Mouse (Mus musculus): ENCODE results near the gene Gm20683. TPM values are rescaled to one million over a fixed set of nuclear protein-coding genes. Genes with fewer than 3 reads are reported as not detected.

Gm20683 gene
- polyA plus RNA-seq (2015; fragmentation: Nextera tagmentation; extraction: Ambion mirVana) = 2.7 and 3.4 TPM in 2 replicates

GRCm38 (mm10) chr17:25841117-25841880 lies at the start of gene Gm20683:
Gene Gm20683 (minus strand): TSS chr17:25841763.
- H3K4me2 ChIP-seq (ENCODE audit: low read depth, low read length) = no peak within 1 kb of the TSS
- ATAC-seq (ENCODE audit: insufficient read depth, low FRiP score) = no peak
- no peaks in the 10 kb centered on the region for H3K9me3 ChIP-seq (replicated peaks; ENCODE audit: control insufficient read depth, low read length)
- no peak within 1 kb of the TSS for H3K4me3 ChIP-seq (replicated peaks; ENCODE audit: low read length)
- no peaks in the 10 kb centered on the region for H3K27me3 ChIP-seq (ENCODE audit: control insufficient read depth, insufficient read depth, low read length)
- peaks cover 25% of the 10 kb centered on the region for H3K36me3 ChIP-seq (ENCODE audit: control insufficient read depth, insufficient read depth, low read length)
- H3K27ac ChIP-seq (ENCODE audit: low read length) = no peak within 1 kb of the TSS
- H3K4me1 ChIP-seq (ENCODE audit: control insufficient read depth, insufficient read depth, low read length) = peaks cover 25% of the 10 kb centered on the region
- no peak within 1 kb of the TSS for H3K9ac ChIP-seq (ENCODE audit: low read length)
- 92% methylated on average over 22 of the region's 22 CpGs for WGBS

- H3K27ac ChIP-seq (ENCODE audit: low read length) = no peak overlapping the region
- H3K4me1 ChIP-seq (ENCODE audit: control insufficient read depth, insufficient read depth, low read length) = no peaks in the 10 kb centered on the region
- H3K4me3 ChIP-seq (replicated peaks; ENCODE audit: low read length) = no peak overlapping the region
- H3K4me2 ChIP-seq (ENCODE audit: low read depth, low read length) = no peak overlapping the region
- H3K9me3 ChIP-seq (replicated peaks; ENCODE audit: control insufficient read depth, low read length) = no peaks in the 10 kb centered on the region
- ATAC-seq (ENCODE audit: insufficient read depth, low FRiP score) = no peak
- peaks cover 4% of the 10 kb centered on the region for H3K36me3 ChIP-seq (ENCODE audit: control insufficient read depth, insufficient read depth, low read length)
- H3K9ac ChIP-seq (ENCODE audit: low read length) = no peak overlapping the region
- WGBS = 87% methylated on average over 3 of the region's 3 CpGs
- no peaks in the 10 kb centered on the region for H3K27me3 ChIP-seq (ENCODE audit: control insufficient read depth, insufficient read depth, low read length)
Observed at GRCm38 (mm10) chr17:25888837-25889236, 47.3 kb upstream of the Gm20683 start.

- H3K9ac ChIP-seq (ENCODE audit: low read length) = no peak overlapping the region
- H3K9me3 ChIP-seq (replicated peaks; ENCODE audit: control insufficient read depth, low read length) = no peaks in the 10 kb centered on the region
- no peak overlapping the region for H3K27ac ChIP-seq (ENCODE audit: low read length)
- ATAC-seq (ENCODE audit: insufficient read depth, low FRiP score) = no peak
- no peak overlapping the region for H3K4me2 ChIP-seq (ENCODE audit: low read depth, low read length)
- 78% methylated on average over 10 of the region's 10 CpGs for WGBS
- peaks cover 8% of the 10 kb centered on the region for H3K36me3 ChIP-seq (ENCODE audit: control insufficient read depth, insufficient read depth, low read length)
- H3K4me1 ChIP-seq (ENCODE audit: control insufficient read depth, insufficient read depth, low read length) = no peaks in the 10 kb centered on the region
- H3K27me3 ChIP-seq (ENCODE audit: control insufficient read depth, insufficient read depth, low read length) = no peaks in the 10 kb centered on the region
- no peak overlapping the region for H3K4me3 ChIP-seq (replicated peaks; ENCODE audit: low read length)
Observed at GRCm38 (mm10) chr17:25887467-25887866, 45.9 kb upstream of the Gm20683 start.

- Histone ChIP-seq H3K4me3 (replicated peaks; ENCODE audit: low read length) (no peak overlapping the region), H3K9me3 (replicated peaks; ENCODE audit: control insufficient read depth, low read length) (no peaks in the 10 kb centered on the region), H3K4me2 (ENCODE audit: low read depth, low read length) (no peak overlapping the region), H3K4me1 (ENCODE audit: control insufficient read depth, insufficient read depth, low read length) (no peaks in the 10 kb centered on the region), H3K9ac (ENCODE audit: low read length) (no peak overlapping the region), H3K36me3 (ENCODE audit: control insufficient read depth, insufficient read depth, low read length) (peaks cover 8% of the 10 kb centered on the region), H3K27ac (ENCODE audit: low read length) (no peak overlapping the region), H3K27me3 (ENCODE audit: control insufficient read depth, insufficient read depth, low read length) (no peaks in the 10 kb centered on the region)
- no peak for ATAC-seq (ENCODE audit: insufficient read depth, low FRiP score)
Observed at GRCm38 (mm10) chr17:25886806-25887205, 45.2 kb upstream of the Gm20683 start.

GRCm38 (mm10) chr17:25885636-25886035 lies 44.1 kb upstream of the Gm20683 start:
- 64% methylated on average over 4 of the region's 4 CpGs for WGBS
- Histone ChIP-seq H3K9me3 (replicated peaks; ENCODE audit: control insufficient read depth, low read length) (no peaks in the 10 kb centered on the region), H3K36me3 (ENCODE audit: control insufficient read depth, insufficient read depth, low read length) (peaks cover 8% of the 10 kb centered on the region), H3K27me3 (ENCODE audit: control insufficient read depth, insufficient read depth, low read length) (no peaks in the 10 kb centered on the region), H3K27ac (ENCODE audit: low read length) (no peak overlapping the region), H3K4me1 (ENCODE audit: control insufficient read depth, insufficient read depth, low read length) (peaks cover 8% of the 10 kb centered on the region; the same call in 1 of the 2 replicates), H3K4me2 (ENCODE audit: low read depth, low read length) (no peak overlapping the region), H3K4me3 (replicated peaks; ENCODE audit: low read length) (no peak overlapping the region), H3K9ac (ENCODE audit: low read length) (no peak overlapping the region)
- ATAC-seq (ENCODE audit: insufficient read depth, low FRiP score) = no peak

- no peak overlapping the region for H3K27ac ChIP-seq (ENCODE audit: low read length)
- 90% methylated on average over 3 of the region's 3 CpGs for WGBS
- H3K9me3 ChIP-seq (replicated peaks; ENCODE audit: control insufficient read depth, low read length) = no peaks in the 10 kb centered on the region
- H3K4me1 ChIP-seq (ENCODE audit: control insufficient read depth, insufficient read depth, low read length) = peaks cover 13% of the 10 kb centered on the region; the same call in 1 of the 2 replicates
- H3K4me3 ChIP-seq (replicated peaks; ENCODE audit: low read length) = no peak overlapping the region
- no peak overlapping the region for H3K9ac ChIP-seq (ENCODE audit: low read length)
- H3K27me3 ChIP-seq (ENCODE audit: control insufficient read depth, insufficient read depth, low read length) = no peaks in the 10 kb centered on the region
- no peak overlapping the region for H3K4me2 ChIP-seq (ENCODE audit: low read depth, low read length)
- H3K36me3 ChIP-seq (ENCODE audit: control insufficient read depth, insufficient read depth, low read length) = peaks cover 8% of the 10 kb centered on the region
- no peak for ATAC-seq (ENCODE audit: insufficient read depth, low FRiP score)
Observed at GRCm38 (mm10) chr17:25883824-25884223, 42.3 kb upstream of the Gm20683 start.

GRCm38 (mm10) chr17:25883268-25883667 lies 41.7 kb upstream of the Gm20683 start:
- no peak for ATAC-seq (ENCODE audit: insufficient read depth, low FRiP score)
- no peak overlapping the region for H3K9ac ChIP-seq (ENCODE audit: low read length)
- no peak overlapping the region for H3K4me2 ChIP-seq (ENCODE audit: low read depth, low read length)
- no peak overlapping the region for H3K4me3 ChIP-seq (replicated peaks; ENCODE audit: low read length)
- no peaks in the 10 kb centered on the region for H3K9me3 ChIP-seq (replicated peaks; ENCODE audit: control insufficient read depth, low read length)
- peaks cover 13% of the 10 kb centered on the region; the same call in 1 of the 2 replicates for H3K4me1 ChIP-seq (ENCODE audit: control insufficient read depth, insufficient read depth, low read length)
- WGBS = 89% methylated on average over 8 of the region's 8 CpGs
- H3K36me3 ChIP-seq (ENCODE audit: control insufficient read depth, insufficient read depth, low read length) = peaks cover 8% of the 10 kb centered on the region
- H3K27ac ChIP-seq (ENCODE audit: low read length) = no peak overlapping the region
- H3K27me3 ChIP-seq (ENCODE audit: control insufficient read depth, insufficient read depth, low read length) = no peaks in the 10 kb centered on the region

- H3K9ac ChIP-seq (ENCODE audit: low read length) = no peak overlapping the region
- WGBS = 42% methylated on average over 5 of the region's 5 CpGs
Observed at GRCm38 (mm10) chr17:25882306-25882705, 40.7 kb upstream of the Gm20683 start.

GRCm38 (mm10) chr17:25881691-25882090 lies 40.1 kb upstream of the Gm20683 start:
- Histone ChIP-seq H3K9me3 (replicated peaks; ENCODE audit: control insufficient read depth, low read length) (no peaks in the 10 kb centered on the region), H3K9ac (ENCODE audit: low read length) (no peak overlapping the region), H3K4me3 (replicated peaks; ENCODE audit: low read length) (no peak overlapping the region), H3K27me3 (ENCODE audit: control insufficient read depth, insufficient read depth, low read length) (no peaks in the 10 kb centered on the region), H3K4me2 (ENCODE audit: low read depth, low read length) (no peak overlapping the region), H3K4me1 (ENCODE audit: control insufficient read depth, insufficient read depth, low read length) (peaks cover 13% of the 10 kb centered on the region; the same call in 1 of the 2 replicates), H3K27ac (ENCODE audit: low read length) (no peak overlapping the region), H3K36me3 (ENCODE audit: control insufficient read depth, insufficient read depth, low read length) (peaks cover 15% of the 10 kb centered on the region)
- WGBS = 39% methylated on average over 4 of the region's 4 CpGs
- ATAC-seq (ENCODE audit: insufficient read depth, low FRiP score) = no peak

More at GRCm38 (mm10) chr17:25882306-25882705, 40.7 kb upstream of the Gm20683 start:
- ATAC-seq (ENCODE audit: insufficient read depth, low FRiP score) = no peak
- Histone ChIP-seq H3K27ac (ENCODE audit: low read length) (no peak overlapping the region), H3K4me3 (replicated peaks; ENCODE audit: low read length) (no peak overlapping the region), H3K27me3 (ENCODE audit: control insufficient read depth, insufficient read depth, low read length) (no peaks in the 10 kb centered on the region), H3K9me3 (replicated peaks; ENCODE audit: control insufficient read depth, low read length) (no peaks in the 10 kb centered on the region), H3K4me1 (ENCODE audit: control insufficient read depth, insufficient read depth, low read length) (peaks cover 13% of the 10 kb centered on the region; the same call in 1 of the 2 replicates), H3K36me3 (ENCODE audit: control insufficient read depth, insufficient read depth, low read length) (peaks cover 15% of the 10 kb centered on the region), H3K4me2 (ENCODE audit: low read depth, low read length) (no peak overlapping the region)

Measured in stomach, embryonic 16.5 days (tissue).